Mouse (Mus musculus) embryonic facial prominence, embryonic 11.5 days (tissue): ENCODE data around the gene Mvb12b. TPM values are rescaled to one million over a fixed set of nuclear protein-coding genes. Genes with fewer than 3 reads are reported as not detected.
A peak's percentile ranks its signal among the peaks of the same experiment; 100 is the strongest.

Experiments used
- ATAC-seq: fragments of 200-750 bp; cut with Nextera tagmentation; replicated peaks from 2 replicates; pipeline ENCODE4 v1.8.0; 2017; ENCODE audit warnings: low read depth; ENCODE audit not compliant: insufficient number of reproducible peaks, low FRiP score, low TSS enrichment
- DNase-seq: peaks from one replicate; pipeline ENCODE4 v3.0.0-alpha.2; 2015; ENCODE audit warnings: low spot score
- H3K27ac ChIP-seq: fragments of 300-500 bp; sonication (generic); replicated peaks from 2 replicates; pipeline ENCODE4 v1.5.1; 2014; ENCODE audit warnings: mild to moderate bottlenecking, low read depth, low read length, control low read depth
- H3K27me3 ChIP-seq: fragments of 300-500 bp; sonication (generic); 2 replicates; pipeline ENCODE4 v1.6.1; 2014; ENCODE audit warnings: mild to moderate bottlenecking, low read length, moderate library complexity, mixed read lengths; ENCODE audit not compliant: control insufficient read depth, insufficient read depth
- H3K36me3 ChIP-seq: fragments of 300-500 bp; sonication (generic); replicated peaks from 2 replicates; pipeline ENCODE4 v1.6.1; 2014; ENCODE audit warnings: low read depth, mild to moderate bottlenecking, low read length, moderate library complexity, mixed read lengths; ENCODE audit not compliant: control insufficient read depth, insufficient read depth
- H3K4me1 ChIP-seq: fragments of 300-500 bp; sonication (generic); 2 replicates; pipeline ENCODE4 v1.6.1; 2014; ENCODE audit warnings: low read length, mixed read lengths; ENCODE audit not compliant: control insufficient read depth, insufficient read depth
- H3K4me2 ChIP-seq: fragments of 300-500 bp; sonication (generic); 2 replicates; pipeline ENCODE4 v1.6.1; 2014; ENCODE audit warnings: low read depth, mild to moderate bottlenecking, control low read depth, low read length, moderate library complexity
- H3K4me3 ChIP-seq: fragments of 300-500 bp; sonication (generic); 2 replicates; pipeline ENCODE4 v1.5.1; 2014; ENCODE audit warnings: low read depth, low read length, control low read depth
- H3K9ac ChIP-seq: fragments of 300-500 bp; sonication (generic); replicated peaks from 2 replicates; pipeline ENCODE4 v1.6.1; 2014; ENCODE audit warnings: mild to moderate bottlenecking, control low read depth, low read length
- H3K9me3 ChIP-seq: fragments of 300-500 bp; sonication (generic); replicated peaks from 2 replicates; pipeline ENCODE4 v1.6.1; 2016; ENCODE audit warnings: mild to moderate bottlenecking, low read length, inconsistent platforms, mixed read lengths; ENCODE audit not compliant: control insufficient read depth
- WGBS: fragments of 180-500 bp; shearing (Covaris S2); extraction: QIAGEN DNeasy Blood & Tissue Kit; methylation state at CpG from one replicate; pipeline ENCODE4 v1.1.7; 2014; 5-methylcytosine and 5-hydroxymethylcytosine counted together
- polyA plus RNA-seq: library from polyadenylated mRNA; unstranded; fragments of >200 nt; fragmentation: Nextera tagmentation; extraction: Ambion mirVana; gene quantifications from 2 replicates; pipeline ENCODE4 v1.2.1, GENCODE M21; 2014

Mvb12b gene
- polyA plus RNA-seq, 1 experiment from 2014 or later = 23.3 TPM

- 90% methylated on average over 7 of the region's 7 CpGs for WGBS
- DNase-seq (no peak), ATAC-seq (no peak)
- Histone ChIP-seq H3K9me3 (no peaks in the 10 kb centered on the region), H3K4me2 (no peak overlapping the region), H3K27ac (no peak overlapping the region), H3K9ac (no peak overlapping the region), H3K4me3 (no peak overlapping the region), H3K36me3 (no peaks in the 10 kb centered on the region), H3K4me1 (peaks cover 11% of the 10 kb centered on the region), H3K27me3 (no peaks in the 10 kb centered on the region)
Measured at GRCm38 (mm10) chr2:33750611-33751010, 137.1 kb downstream of the Mvb12b start.

GRCm38 (mm10) chr2:33746471-33746870 is 141.3 kb downstream of the Mvb12b start:
- Histone ChIP-seq H3K9ac (no peak overlapping the region), H3K36me3 (no peaks in the 10 kb centered on the region), H3K4me2 (no peak overlapping the region), H3K27me3 (no peaks in the 10 kb centered on the region), H3K27ac (no peak overlapping the region), H3K4me1 (no peaks in the 10 kb centered on the region), H3K4me3 (no peak overlapping the region), H3K9me3 (no peaks in the 10 kb centered on the region)
- 18% methylated on average over 5 of the region's 5 CpGs for WGBS
- ATAC-seq = 0 out of 2 replicates have a peak, but pooled peaks have one; percentile 40
- peak; percentile 91 for DNase-seq

GRCm38 (mm10) chr2:33745724-33746123 is 142.0 kb downstream of the Mvb12b start:
- H3K36me3 ChIP-seq = no peaks in the 10 kb centered on the region
- H3K4me1 ChIP-seq = no peaks in the 10 kb centered on the region
- H3K4me3 ChIP-seq = no peak overlapping the region
- no peaks in the 10 kb centered on the region for H3K27me3 ChIP-seq
- no peak overlapping the region for H3K27ac ChIP-seq
- no peak for ATAC-seq
- no peak for DNase-seq
- no peak overlapping the region for H3K9ac ChIP-seq
- WGBS = 90% methylated on average over 5 of the region's 5 CpGs
- no peaks in the 10 kb centered on the region for H3K9me3 ChIP-seq
- H3K4me2 ChIP-seq = no peak overlapping the region

DNA sequence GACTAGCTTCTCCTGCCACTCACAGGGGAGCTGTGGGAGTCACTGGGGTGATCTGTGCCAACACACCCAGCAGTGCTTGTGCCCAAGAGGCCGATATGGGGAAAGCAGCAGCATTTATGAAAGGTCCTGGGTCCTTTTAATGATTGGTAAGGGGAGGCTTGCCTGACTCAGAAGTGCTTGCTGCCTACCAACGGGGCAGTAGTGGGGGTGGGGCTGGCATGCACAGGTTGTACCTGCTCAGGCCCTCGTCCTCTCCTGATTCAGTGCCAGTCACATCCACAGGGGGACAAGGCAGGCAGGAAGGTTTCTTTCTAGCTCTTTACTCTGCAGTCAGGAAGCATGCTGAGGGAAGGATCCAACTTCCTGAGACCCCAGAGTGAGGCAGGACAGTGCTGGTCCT is 150.6 kb downstream of the Mvb12b start:
- Histone ChIP-seq H3K27me3 (no peaks in the 10 kb centered on the region), H3K4me1 (no peaks in the 10 kb centered on the region), H3K36me3 (no peaks in the 10 kb centered on the region; the same call in 1 of the 2 replicates), H3K27ac (no peak overlapping the region), H3K9me3 (no peaks in the 10 kb centered on the region), H3K4me2 (no peak overlapping the region), H3K4me3 (no peak overlapping the region), H3K9ac (no peak overlapping the region)
- 57% methylated on average over 3 of the region's 3 CpGs for WGBS
- no peak for ATAC-seq
- DNase-seq = no peak

DNA sequence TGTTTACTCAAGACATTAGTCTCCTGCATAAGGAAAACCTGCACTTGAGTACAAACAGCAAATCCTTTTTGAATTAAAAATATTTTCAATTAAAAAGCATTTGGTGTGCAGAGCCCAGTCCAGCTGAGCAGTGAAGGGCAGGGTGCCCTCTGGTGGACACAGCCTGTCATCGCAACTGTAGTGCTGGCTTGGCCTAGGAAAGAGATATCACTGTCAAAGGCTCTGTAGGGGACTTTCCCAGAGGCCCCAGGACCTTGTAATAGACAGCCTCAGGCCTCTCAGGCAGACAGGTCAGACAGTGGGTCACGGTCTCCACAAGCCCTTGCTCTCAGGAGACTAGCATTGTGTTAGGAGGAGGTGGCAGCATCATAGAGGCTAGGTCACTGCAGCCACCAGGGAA is 151.0 kb downstream of the Mvb12b start:
- DNase-seq = peak; percentile 78
- Histone ChIP-seq H3K4me2 (no peak overlapping the region), H3K9ac (no peak overlapping the region), H3K27ac (no peak overlapping the region), H3K9me3 (no peaks in the 10 kb centered on the region), H3K4me1 (no peaks in the 10 kb centered on the region), H3K4me3 (no peak overlapping the region), H3K27me3 (no peaks in the 10 kb centered on the region), H3K36me3 (no peaks in the 10 kb centered on the region; the same call in 1 of the 2 replicates)
- 0% methylated on average over 2 of the region's 2 CpGs for WGBS
- ATAC-seq = no peak

DNA sequence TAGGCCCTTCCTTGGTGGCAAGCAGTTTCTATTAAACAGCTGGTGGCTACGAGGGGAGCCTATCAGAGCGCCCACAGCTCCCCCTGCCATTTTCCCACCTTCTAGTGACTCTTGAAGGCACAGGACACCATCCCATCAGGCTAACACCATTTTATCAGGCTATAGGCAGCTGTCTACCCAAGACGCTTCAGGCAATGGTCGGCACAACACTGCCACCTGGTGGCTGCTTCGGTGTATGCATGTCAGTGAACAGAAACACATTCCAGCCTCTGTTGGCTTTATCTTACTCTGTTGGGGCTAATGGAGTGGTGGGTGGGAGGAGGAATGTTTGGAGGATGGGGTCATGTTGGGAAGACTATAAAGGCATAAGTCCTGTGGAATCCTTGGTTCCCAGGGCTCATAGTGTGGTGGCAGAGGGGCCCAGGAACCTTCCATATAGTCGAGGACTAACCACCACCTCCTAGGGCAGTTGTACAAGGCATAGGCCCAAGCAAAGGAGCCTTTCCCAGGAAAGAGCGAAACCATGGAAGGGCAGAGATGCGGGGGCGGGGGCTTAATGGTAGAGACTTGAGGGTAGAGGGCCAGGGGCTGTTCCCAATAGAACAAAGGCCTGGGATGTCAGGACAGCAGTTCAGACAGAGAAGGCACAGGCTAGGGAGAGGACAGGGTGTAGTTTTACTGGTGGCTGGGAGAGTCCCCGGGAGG is 152.8 kb downstream of the Mvb12b start:
- H3K9me3 ChIP-seq = no peaks in the 10 kb centered on the region
- H3K4me1 ChIP-seq = no peaks in the 10 kb centered on the region
- no peak overlapping the region for H3K4me3 ChIP-seq
- ATAC-seq (no peak), DNase-seq (peak; percentile 88)
- H3K36me3 ChIP-seq = no peaks in the 10 kb centered on the region; the same call in none of the 2 replicates
- H3K27me3 ChIP-seq = no peaks in the 10 kb centered on the region
- 40% methylated on average over 10 of the region's 10 CpGs for WGBS
- no peak overlapping the region for H3K9ac ChIP-seq
- no peak overlapping the region for H3K4me2 ChIP-seq
- no peak overlapping the region for H3K27ac ChIP-seq

DNA sequence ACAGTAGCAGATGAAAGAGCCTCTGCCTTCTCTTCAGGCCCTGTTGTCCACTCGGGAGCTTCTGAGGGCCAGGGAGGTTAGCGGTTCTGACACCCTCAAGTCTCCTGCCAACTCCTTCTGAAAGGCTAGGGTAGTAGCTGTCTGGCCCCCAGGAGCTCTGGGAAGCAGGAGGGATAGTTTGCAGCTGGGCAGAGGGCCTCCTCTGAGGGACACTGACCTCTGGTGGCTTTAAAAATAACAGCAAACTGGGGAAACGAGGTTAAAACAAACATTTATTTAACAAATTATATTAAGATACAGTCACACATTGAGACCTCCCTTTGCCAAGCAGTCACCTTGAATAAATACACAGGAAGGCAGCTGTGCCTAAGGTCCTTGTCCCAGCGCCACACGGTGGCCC is 158.0 kb downstream of the Mvb12b start:
- H3K27ac ChIP-seq = no peak overlapping the region
- H3K9me3 ChIP-seq = no peaks in the 10 kb centered on the region
- DNase-seq (no peak), ATAC-seq (no peak)
- H3K27me3 ChIP-seq = no peaks in the 10 kb centered on the region
- WGBS = 38% methylated on average over 5 of the region's 5 CpGs
- no peaks in the 10 kb centered on the region for H3K4me1 ChIP-seq
- H3K9ac ChIP-seq = no peak overlapping the region
- H3K4me3 ChIP-seq = no peak overlapping the region
- H3K36me3 ChIP-seq = no peaks in the 10 kb centered on the region; the same call in none of the 2 replicates
- no peak overlapping the region for H3K4me2 ChIP-seq

DNA sequence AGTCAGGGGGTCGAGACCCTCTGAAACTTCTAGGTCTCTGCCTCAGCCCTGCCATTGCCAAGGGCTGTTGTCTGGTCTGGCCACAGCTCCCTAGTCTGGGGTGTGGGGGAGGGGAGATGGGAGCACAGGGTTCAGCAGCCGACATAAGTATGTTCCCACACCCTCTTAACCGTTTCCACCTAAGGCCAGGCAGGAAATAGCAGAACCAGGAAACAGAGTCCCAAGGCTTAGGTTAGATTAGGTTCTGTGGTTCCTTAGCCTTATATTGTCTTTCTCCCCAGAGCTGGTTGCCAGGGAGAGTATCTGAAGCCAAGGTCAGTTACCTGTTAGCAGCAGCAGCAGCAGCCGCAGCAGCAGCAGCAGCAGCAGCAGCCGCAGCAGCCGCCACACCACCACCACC is 160.5 kb downstream of the Mvb12b start:
- H3K9ac ChIP-seq = no peak overlapping the region
- H3K27me3 ChIP-seq = no peaks in the 10 kb centered on the region
- no peaks in the 10 kb centered on the region for H3K4me1 ChIP-seq
- no peak overlapping the region for H3K4me2 ChIP-seq
- H3K27ac ChIP-seq = no peak overlapping the region
- DNase-seq = no peak
- no peaks in the 10 kb centered on the region for H3K9me3 ChIP-seq
- H3K36me3 ChIP-seq = no peaks in the 10 kb centered on the region; the same call in 1 of the 2 replicates
- 44% methylated on average over 4 of the region's 6 CpGs for WGBS
- H3K4me3 ChIP-seq = no peak overlapping the region
- no peak for ATAC-seq
